Mouse (Mus musculus) embryonic facial prominence, embryonic 11.5 days (tissue): ENCODE data around the gene Utp11. TPM values are rescaled to one million over a fixed set of nuclear protein-coding genes. Genes with fewer than 3 reads are reported as not detected.

Experiments
- ATAC-seq: fragments of 200-750 bp; cut with Nextera tagmentation; replicated peaks from 2 replicates; pipeline ENCODE4 v1.8.0; 2017; ENCODE audit warnings: low read depth; ENCODE audit not compliant: insufficient number of reproducible peaks, low FRiP score, low TSS enrichment
- DNase-seq: peaks from one replicate; pipeline ENCODE4 v3.0.0-alpha.2; 2015; ENCODE audit warnings: low spot score
- H3K27ac ChIP-seq: fragments of 300-500 bp; sonication (generic); replicated peaks from 2 replicates; pipeline ENCODE4 v1.5.1; 2014; ENCODE audit warnings: mild to moderate bottlenecking, low read depth, low read length, control low read depth
- H3K27me3 ChIP-seq: fragments of 300-500 bp; sonication (generic); 2 replicates; pipeline ENCODE4 v1.6.1; 2014; ENCODE audit warnings: mild to moderate bottlenecking, low read length, moderate library complexity, mixed read lengths; ENCODE audit not compliant: control insufficient read depth, insufficient read depth
- H3K36me3 ChIP-seq: fragments of 300-500 bp; sonication (generic); replicated peaks from 2 replicates; pipeline ENCODE4 v1.6.1; 2014; ENCODE audit warnings: low read depth, mild to moderate bottlenecking, low read length, moderate library complexity, mixed read lengths; ENCODE audit not compliant: control insufficient read depth, insufficient read depth
- H3K4me1 ChIP-seq: fragments of 300-500 bp; sonication (generic); 2 replicates; pipeline ENCODE4 v1.6.1; 2014; ENCODE audit warnings: low read length, mixed read lengths; ENCODE audit not compliant: control insufficient read depth, insufficient read depth
- H3K4me2 ChIP-seq: fragments of 300-500 bp; sonication (generic); 2 replicates; pipeline ENCODE4 v1.6.1; 2014; ENCODE audit warnings: low read depth, mild to moderate bottlenecking, control low read depth, low read length, moderate library complexity
- H3K4me3 ChIP-seq: fragments of 300-500 bp; sonication (generic); 2 replicates; pipeline ENCODE4 v1.5.1; 2014; ENCODE audit warnings: low read depth, low read length, control low read depth
- H3K9ac ChIP-seq: fragments of 300-500 bp; sonication (generic); replicated peaks from 2 replicates; pipeline ENCODE4 v1.6.1; 2014; ENCODE audit warnings: mild to moderate bottlenecking, control low read depth, low read length
- H3K9me3 ChIP-seq: fragments of 300-500 bp; sonication (generic); replicated peaks from 2 replicates; pipeline ENCODE4 v1.6.1; 2016; ENCODE audit warnings: mild to moderate bottlenecking, low read length, inconsistent platforms, mixed read lengths; ENCODE audit not compliant: control insufficient read depth
- WGBS: fragments of 180-500 bp; shearing (Covaris S2); extraction: QIAGEN DNeasy Blood & Tissue Kit; methylation state at CpG from one replicate; pipeline ENCODE4 v1.1.7; 2014; 5-methylcytosine and 5-hydroxymethylcytosine counted together
- polyA plus RNA-seq: library from polyadenylated mRNA; unstranded; fragments of >200 nt; fragmentation: Nextera tagmentation; extraction: Ambion mirVana; gene quantifications from 2 replicates; pipeline ENCODE4 v1.2.1, GENCODE M21; 2014

Gene Utp11
- polyA plus RNA-seq, 1 experiment from 2014 or later, result 90.3 TPM

DNA sequence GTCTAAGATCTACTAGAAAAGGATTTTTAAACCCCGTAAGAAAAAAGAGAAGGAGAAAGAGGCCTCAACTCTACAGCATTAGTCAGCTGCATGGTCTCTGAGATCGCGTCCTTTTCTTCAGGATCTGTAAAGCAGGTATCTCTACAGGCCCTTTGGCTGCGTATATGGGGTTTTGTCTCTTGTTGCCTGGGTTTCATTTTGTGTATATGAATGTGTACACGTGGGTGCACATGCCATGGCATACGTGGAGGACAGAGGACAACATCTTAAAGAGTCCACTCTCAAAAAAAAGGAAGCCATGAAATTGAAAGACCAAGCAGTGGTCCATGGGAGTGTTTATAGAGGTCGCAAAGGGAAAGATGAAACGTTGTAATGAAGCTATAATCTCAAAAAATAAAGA is 1.9 kb downstream of the Utp11 start:
- H3K4me3 ChIP-seq, result no peak overlapping the region
- DNase-seq, result no peak
- peaks cover 3% of the 10 kb centered on the region; the same call in 1 of the 2 replicates for H3K27me3 ChIP-seq
- H3K9me3 ChIP-seq, result no peaks in the 10 kb centered on the region
- no peak overlapping the region for H3K4me2 ChIP-seq
- H3K9ac ChIP-seq, result no peak overlapping the region
- H3K36me3 ChIP-seq, result no peaks in the 10 kb centered on the region
- H3K27ac ChIP-seq, result no peak overlapping the region
- WGBS, result 90% methylated on average over 8 of the region's 8 CpGs
- no peak for ATAC-seq
- H3K4me1 ChIP-seq, result peaks cover 3% of the 10 kb centered on the region

DNA sequence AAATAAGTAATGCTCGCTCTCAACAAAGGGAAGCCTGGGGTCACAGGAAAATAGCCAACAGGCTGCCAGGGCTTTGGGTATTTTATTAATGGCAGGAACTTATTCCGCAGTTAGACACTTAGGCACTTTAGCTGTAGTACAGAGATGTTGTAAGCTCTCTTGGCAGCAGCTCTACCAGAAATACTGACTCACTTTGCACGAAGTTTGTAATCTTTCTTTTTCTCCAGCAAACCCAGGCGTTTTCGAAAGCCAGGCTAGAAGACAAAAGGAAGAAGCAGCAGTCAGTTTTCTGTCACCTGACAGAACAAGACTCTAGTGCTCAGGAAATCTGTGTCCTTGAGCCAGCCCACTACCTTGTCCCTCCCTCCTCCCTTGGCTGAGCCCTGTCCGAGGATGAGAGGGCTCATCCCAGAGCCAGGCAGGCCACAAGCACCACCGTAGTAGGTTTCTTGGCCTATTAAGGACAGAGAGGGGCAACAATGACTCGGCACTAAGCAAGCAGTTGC is 7.5 kb downstream of the Utp11 start:
- H3K4me3 ChIP-seq, result no peak overlapping the region
- DNase-seq, result no peak
- H3K27me3 ChIP-seq, result no peaks in the 10 kb centered on the region

GRCm38 (mm10) chr4:124685453-124685852 is 7.9 kb downstream of the Utp11 start:
- no peak for DNase-seq
- H3K27ac ChIP-seq, result no peak overlapping the region
- H3K4me2 ChIP-seq, result no peak overlapping the region
- no peak for ATAC-seq
- no peaks in the 10 kb centered on the region for H3K4me1 ChIP-seq
- H3K9me3 ChIP-seq, result no peaks in the 10 kb centered on the region
- no peak overlapping the region for H3K4me3 ChIP-seq
- 97% methylated on average over 8 of the region's 8 CpGs for WGBS
- no peak overlapping the region for H3K9ac ChIP-seq
- H3K27me3 ChIP-seq, result no peaks in the 10 kb centered on the region
- H3K36me3 ChIP-seq, result no peaks in the 10 kb centered on the region

More for the DNA sequence above, 7.5 kb downstream of the Utp11 start:
- Histone ChIP-seq H3K36me3 (no peaks in the 10 kb centered on the region), H3K9ac (no peak overlapping the region), H3K4me2 (no peak overlapping the region), H3K9me3 (no peaks in the 10 kb centered on the region), H3K4me1 (no peaks in the 10 kb centered on the region), H3K27ac (no peak overlapping the region)
- 89% methylated on average over 8 of the region's 8 CpGs for WGBS
- no peak for ATAC-seq

- H3K4me2 ChIP-seq, result no peak overlapping the region
- DNase-seq, result no peak
- no peaks in the 10 kb centered on the region for H3K27me3 ChIP-seq
- no peak for ATAC-seq
- H3K4me3 ChIP-seq, result no peak overlapping the region
- 79% methylated on average over 4 of the region's 4 CpGs for WGBS
- no peaks in the 10 kb centered on the region for H3K36me3 ChIP-seq
- H3K4me1 ChIP-seq, result no peaks in the 10 kb centered on the region
- no peaks in the 10 kb centered on the region for H3K9me3 ChIP-seq
- H3K27ac ChIP-seq, result no peak overlapping the region
- no peak overlapping the region for H3K9ac ChIP-seq
Observed at GRCm38 (mm10) chr4:124685004-124685403, 8.4 kb downstream of the Utp11 start.

- H3K9ac ChIP-seq, result no peak overlapping the region
- H3K4me1 ChIP-seq, result no peaks in the 10 kb centered on the region
- H3K27ac ChIP-seq, result no peak overlapping the region
- H3K4me2 ChIP-seq, result no peak overlapping the region
- DNase-seq (no peak), ATAC-seq (no peak)
- H3K36me3 ChIP-seq, result no peaks in the 10 kb centered on the region; the same call in 1 of the 2 replicates
- no peak overlapping the region for H3K4me3 ChIP-seq
- no peaks in the 10 kb centered on the region for H3K27me3 ChIP-seq
- WGBS, result 93% methylated on average over 4 of the region's 4 CpGs
- H3K9me3 ChIP-seq, result no peaks in the 10 kb centered on the region
Observed at GRCm38 (mm10) chr4:124683474-124683873, 9.9 kb downstream of the Utp11 start.

DNA sequence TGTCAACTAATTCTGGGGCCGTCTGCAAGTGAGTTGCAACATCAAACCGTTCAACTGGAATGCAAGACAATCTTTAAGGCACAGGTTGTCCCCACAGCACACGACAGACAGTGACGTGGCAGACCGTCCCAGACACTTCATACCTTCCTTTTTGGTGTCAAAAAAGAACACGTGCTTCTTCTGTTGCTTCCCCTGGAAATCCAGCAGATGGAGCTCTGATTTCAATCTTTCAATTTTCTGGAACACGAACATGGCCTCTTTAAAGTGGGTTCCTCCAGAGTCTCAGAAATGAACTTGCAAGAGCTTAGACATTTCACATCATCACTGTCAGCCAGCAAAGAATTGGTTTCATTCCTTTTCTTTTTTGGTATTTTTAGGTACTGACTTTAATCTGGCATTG is 11.1 kb downstream of the Utp11 start:
- no peak for ATAC-seq
- H3K27ac ChIP-seq, result no peak overlapping the region
- H3K9ac ChIP-seq, result no peak overlapping the region
- no peaks in the 10 kb centered on the region for H3K4me1 ChIP-seq
- WGBS, result 61% methylated on average over 7 of the region's 7 CpGs
- H3K4me2 ChIP-seq, result no peak overlapping the region
- DNase-seq, result peak; percentile 60
- H3K27me3 ChIP-seq, result no peaks in the 10 kb centered on the region
- no peaks in the 10 kb centered on the region for H3K9me3 ChIP-seq
- no peaks in the 10 kb centered on the region; the same call in 1 of the 2 replicates for H3K36me3 ChIP-seq
- H3K4me3 ChIP-seq, result no peak overlapping the region

DNA sequence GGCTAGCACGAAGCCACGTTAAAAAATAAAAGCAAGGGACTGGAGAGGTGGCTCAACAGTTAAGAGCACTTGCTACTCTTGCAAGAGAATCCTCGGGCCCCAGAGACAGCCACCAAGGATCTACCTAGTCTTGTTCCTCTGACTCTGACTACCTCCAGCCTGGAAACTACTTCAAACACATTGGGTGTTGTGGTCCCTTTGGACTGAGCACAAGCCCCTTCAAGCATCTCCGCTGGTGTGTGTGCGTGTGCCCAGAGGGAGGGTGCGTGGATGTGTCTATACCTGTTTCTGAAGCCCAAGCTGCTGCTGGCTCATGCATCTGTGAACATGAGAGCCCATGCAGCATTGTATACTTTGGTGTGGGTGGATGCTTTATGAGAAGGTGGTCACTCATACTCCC is 17.4 kb downstream of the Utp11 start:
- H3K9me3 ChIP-seq, result no peaks in the 10 kb centered on the region
- H3K27ac ChIP-seq, result no peak overlapping the region
- no peak for DNase-seq
- WGBS, result 82% methylated on average over 6 of the region's 6 CpGs
- H3K27me3 ChIP-seq, result peaks cover 8% of the 10 kb centered on the region
- H3K4me3 ChIP-seq, result no peak overlapping the region
- H3K4me2 ChIP-seq, result no peak overlapping the region
- no peaks in the 10 kb centered on the region; the same call in 1 of the 2 replicates for H3K36me3 ChIP-seq
- H3K9ac ChIP-seq, result no peak overlapping the region
- H3K4me1 ChIP-seq, result peaks cover 2% of the 10 kb centered on the region; the same call in 1 of the 2 replicates
- ATAC-seq, result no peak

GRCm38 (mm10) chr4:124675037-124675436 is 18.4 kb downstream of the Utp11 start:
- Histone ChIP-seq H3K9me3 (no peaks in the 10 kb centered on the region), H3K9ac (no peak overlapping the region), H3K4me2 (no peak overlapping the region), H3K27me3 (peaks cover 8% of the 10 kb centered on the region), H3K4me1 (peaks cover 2% of the 10 kb centered on the region; the same call in 1 of the 2 replicates), H3K36me3 (no peaks in the 10 kb centered on the region; the same call in 1 of the 2 replicates), H3K27ac (no peak overlapping the region), H3K4me3 (no peak overlapping the region)
- ATAC-seq (no peak), DNase-seq (peak; percentile 92)
- 1% methylated on average over 4 of the region's 4 CpGs for WGBS
